In genomic region chr4:103620590-103621155, GRCm38 (mm10) we compare ENCODE assay signal across 11 mouse cellular contexts. TPM values are rescaled to one million over a fixed set of nuclear protein-coding genes. Genes with fewer than 3 reads are reported as not detected.
DNase-seq lines count a peak whose midpoint lies in the region; ATAC-seq and TF ChIP-seq lines count a peak whose summit lies in the region.
"Had no signal": no experiment of that assay in that cellular context is flagged by ENCODE, and none has a peak within 500 bp of the region (broad histone marks: within the 10 kb centered on the region; RNA-seq: fewer than 3 reads in every experiment).

No protein-coding gene starts in this region.

- DNase-seq in intestine, embryonic 14.5 days (ENCODE audit: low spot score): no peak
- DNase-seq in brain, adult 2 months (ENCODE audit: low read depth, low spot score): peak; percentile 55
- peak; percentile 85 for DNase-seq in midbrain, embryonic 11.5 days (ENCODE audit: low spot score, missing footprints)
- DNase-seq in thymus, postnatal 0 days (ENCODE audit: low spot score): no peak
- no peak for DNase-seq in gastrocnemius, postnatal 14 days
- DNase-seq: kidney, adult 8-10 months had no signal

- H3K4me3 ChIP-seq in intestine, embryonic 14.5 days (ENCODE audit: low read depth, low read length): no peak overlapping the region
- no peak overlapping the region for H3K4me3 ChIP-seq in intestine, postnatal 0 days (ENCODE audit: low read depth, low read length)
- H3K4me3 ChIP-seq in forebrain, embryonic 15.5 days: peak overlapping the region; percentile 55
- no peak overlapping the region for H3K4me3 ChIP-seq in midbrain, embryonic 11.5 days (ENCODE audit: low read depth, low read length)

- no peaks in the 10 kb centered on the region for H3K36me3 ChIP-seq in intestine, embryonic 14.5 days (ENCODE audit: control insufficient read depth, insufficient read depth, low read length)
- no peaks in the 10 kb centered on the region for H3K36me3 ChIP-seq in intestine, postnatal 0 days (ENCODE audit: control insufficient read depth, insufficient read depth)
- H3K36me3 ChIP-seq in forebrain, embryonic 15.5 days: no peaks in the 10 kb centered on the region
- H3K36me3 ChIP-seq in midbrain, embryonic 11.5 days (ENCODE audit: control insufficient read depth, insufficient read depth, low read length): no peaks in the 10 kb centered on the region

- no peak overlapping the region for H3K9ac ChIP-seq in intestine, embryonic 14.5 days (ENCODE audit: low read length)
- no peak overlapping the region for H3K9ac ChIP-seq in intestine, postnatal 0 days (ENCODE audit: low read depth, low read length)
- H3K9ac ChIP-seq in forebrain, embryonic 15.5 days (replicated peaks): peak overlapping the region; percentile 58; the same call in 1 of the 2 replicates
- no peak overlapping the region for H3K9ac ChIP-seq in midbrain, embryonic 11.5 days (ENCODE audit: low read length)

- 19% methylated on average over 18 of the region's 18 CpGs for WGBS in intestine, embryonic 14.5 days
- 17% methylated on average over 18 of the region's 18 CpGs for WGBS in intestine, postnatal 0 days
- WGBS in forebrain, embryonic 15.5 days: 5% methylated on average over 18 of the region's 18 CpGs
- WGBS in midbrain, embryonic 11.5 days: 16% methylated on average over 18 of the region's 18 CpGs

- H3K4me1 ChIP-seq in intestine, embryonic 14.5 days (replicated peaks; ENCODE audit: control insufficient read depth, insufficient read depth, low read length): no peaks in the 10 kb centered on the region
- H3K4me1 ChIP-seq in intestine, postnatal 0 days (replicated peaks; ENCODE audit: control insufficient read depth, insufficient read depth, low read length): no peaks in the 10 kb centered on the region
- peaks cover 28% of the 10 kb centered on the region for H3K4me1 ChIP-seq in forebrain, embryonic 15.5 days
- peaks cover 4% of the 10 kb centered on the region; the same call in 1 of the 2 replicates for H3K4me1 ChIP-seq in midbrain, embryonic 11.5 days (ENCODE audit: control insufficient read depth, insufficient read depth, low read length)

- H3K9me3 ChIP-seq in intestine, embryonic 14.5 days (ENCODE audit: control insufficient read depth, low read length): no peaks in the 10 kb centered on the region
- no peaks in the 10 kb centered on the region for H3K9me3 ChIP-seq in intestine, postnatal 0 days (ENCODE audit: control insufficient read depth)
- H3K9me3 ChIP-seq in forebrain, embryonic 15.5 days: no peaks in the 10 kb centered on the region
- H3K9me3 ChIP-seq in midbrain, embryonic 11.5 days (ENCODE audit: control insufficient read depth, low read length): no peaks in the 10 kb centered on the region

- H3K4me2 ChIP-seq in intestine, embryonic 14.5 days (ENCODE audit: low read length): peak overlapping the region; percentile 49; the same call in 1 of the 2 replicates
- H3K4me2 ChIP-seq in intestine, postnatal 0 days (replicated peaks; ENCODE audit: low read depth): no peak overlapping the region
- H3K4me2 ChIP-seq in forebrain, embryonic 15.5 days (replicated peaks): peak overlapping the region; percentile 64
- H3K4me2 ChIP-seq in midbrain, embryonic 11.5 days: peak overlapping the region; percentile 56

- TF ChIP-seq CTCF in intestine, postnatal 0 days (IDR thresholded peaks at IDR 0.05; ENCODE audit: low read depth): no peak

- H3K27me3 ChIP-seq in intestine, embryonic 14.5 days (replicated peaks; ENCODE audit: control insufficient read depth, insufficient read depth, low read length): peaks cover 57% of the 10 kb centered on the region
- H3K27me3 ChIP-seq in intestine, postnatal 0 days (replicated peaks; ENCODE audit: control insufficient read depth, insufficient read depth, low read length): peaks cover 21% of the 10 kb centered on the region
- peaks cover 44% of the 10 kb centered on the region for H3K27me3 ChIP-seq in forebrain, embryonic 15.5 days
- H3K27me3 ChIP-seq in midbrain, embryonic 11.5 days (ENCODE audit: control insufficient read depth, insufficient read depth, low read length): peaks cover 32% of the 10 kb centered on the region

- no peak for ATAC-seq in intestine, embryonic 14.5 days (replicated peaks; ENCODE audit: low FRiP score, low TSS enrichment, low read depth)
- ATAC-seq in intestine, postnatal 0 days: no peak
- no peak for ATAC-seq in forebrain, embryonic 15.5 days (replicated peaks)
- no peak for ATAC-seq in midbrain, embryonic 11.5 days (ENCODE audit: low FRiP score)
- ATAC-seq in granulocyte monocyte progenitor cell, adult 5-6 weeks (replicated peaks; ENCODE audit: poor library complexity, severe bottlenecking): no peak
- ATAC-seq: lung, postnatal 0 days had no signal

- intact Hi-C loops in gastrocnemius, postnatal 14 days (cut with DNase I; ENCODE audit: low total_unique reads): no loop called here

- no peak overlapping the region for H3K27ac ChIP-seq in intestine, embryonic 14.5 days (ENCODE audit: low read depth)
- no peak overlapping the region for H3K27ac ChIP-seq in intestine, postnatal 0 days (ENCODE audit: low read depth, low read length)
- H3K27ac ChIP-seq in forebrain, embryonic 15.5 days (replicated peaks): peak overlapping the region; percentile 31; the same call in 1 of the 2 replicates
- H3K27ac ChIP-seq in midbrain, embryonic 11.5 days (ENCODE audit: low read depth, low read length): no peak overlapping the region

RNA-seq across cellular contexts. Expression of gene Dab1, which starts 1.5 kb away (rescaled TPM):
- 23.5 and 24.1 TPM in 2 replicates for polyA plus RNA-seq in intestine, embryonic 14.5 days (2014; fragmentation: Nextera tagmentation; extraction: Ambion mirVana)
- polyA plus RNA-seq in intestine, postnatal 0 days (2015; fragmentation: Nextera tagmentation; extraction: Ambion mirVana): 61.3 and 66.8 TPM in 2 replicates
- 152 and 174 TPM in 2 replicates for polyA plus RNA-seq in forebrain, embryonic 15.5 days (2015; fragmentation: Nextera tagmentation; extraction: Ambion mirVana)
- polyA plus RNA-seq in midbrain, embryonic 11.5 days (2014; fragmentation: Nextera tagmentation; extraction: Ambion mirVana): 43.2 and 46.5 TPM in 2 replicates
- 0.73 and 0.77 TPM in 2 replicates for polyA plus RNA-seq in thymus, postnatal 0 days (2015; fragmentation: Nextera tagmentation; extraction: Ambion mirVana)
- not detected in 2 replicates for total RNA-seq in granulocyte monocyte progenitor cell, adult 5-6 weeks (2014; fragmentation: Nextera tagmentation)
- not detected in 2 replicates for total RNA-seq in granulocyte monocyte progenitor cell, adult 5-6 weeks (2017)
- under 1 TPM in 1 of 2 experiments, not detected in 1; 0.21 TPM for total RNA-seq in gastrocnemius, postnatal 14 days (2021)
- total RNA-seq: gastrocnemius, adult 18-20 months had no signal

Comparison
In these comparisons a context has a peak if more than half of its experiments do, and no peak if none do; other contexts are left out.
1. DNase-seq: peak in brain, adult 2 months (single experiment) and midbrain, embryonic 11.5 days (single experiment); none in intestine, embryonic 14.5 days (single experiment), thymus, postnatal 0 days (single experiment) and gastrocnemius, postnatal 14 days (single experiment).
2. RNA of gene Dab1, which starts 1.5 kb away (polyA plus RNA-seq): 152 to 174 TPM in forebrain, embryonic 15.5 days, 61.3 to 66.8 TPM in intestine, postnatal 0 days, 43.2 to 46.5 TPM in midbrain, embryonic 11.5 days and 23.5 to 24.1 TPM in intestine, embryonic 14.5 days; 0.73 to 0.77 TPM in thymus, postnatal 0 days; every median in the first group is over 10 times any median in the second.